Mouse (Mus musculus) testis, postnatal 10 days (tissue): ENCODE results near the gene Vdr.

Experiments used
- DNase-seq: peaks from one replicate; pipeline ENCODE4 v3.0.0; 2021; ENCODE audit warnings: low spot score

Gene Vdr

DNA sequence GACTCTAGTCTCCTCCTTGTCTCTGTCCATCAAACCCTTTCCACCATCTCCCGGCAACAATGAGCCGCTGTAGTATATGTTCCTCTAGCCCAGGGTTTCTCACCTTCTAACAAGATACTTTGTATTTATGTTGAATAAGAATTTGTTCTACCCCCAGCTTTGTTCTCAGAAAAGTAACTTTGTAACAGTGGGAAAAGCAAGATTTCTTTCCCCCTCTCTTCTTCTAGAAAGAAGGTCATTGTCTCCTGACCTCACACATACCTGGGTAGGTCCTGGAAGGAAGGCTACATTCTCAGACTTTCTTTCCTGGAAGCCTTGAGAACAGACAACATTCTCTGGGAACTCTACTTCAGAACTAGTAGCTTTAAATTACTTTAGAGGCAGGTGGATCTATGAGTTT, at the start of gene Vdr:
Gene Vdr, minus strand, starts transcription at position 101 of the 400 bp plus-strand sequence.
- no peak for DNase-seq

DNA sequence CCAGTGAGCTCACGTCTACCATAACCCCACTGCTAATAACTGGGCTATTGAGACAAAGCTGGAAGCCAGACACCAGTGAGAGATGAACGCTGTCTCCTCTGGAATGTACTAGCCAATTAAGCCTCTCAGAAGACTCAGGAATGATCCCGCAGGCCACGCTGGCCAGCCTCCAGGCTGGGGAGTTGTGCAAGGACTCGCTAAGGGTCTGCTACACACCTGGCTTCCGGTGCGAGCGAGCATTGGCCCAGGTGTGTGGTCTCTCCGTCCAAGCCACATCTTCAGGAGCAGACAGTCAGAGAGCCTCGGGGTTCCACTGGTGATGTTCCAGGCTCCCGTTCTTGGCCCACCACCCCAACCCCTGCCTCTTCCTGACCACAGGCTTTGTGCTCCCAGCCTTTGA, 46.0 kb upstream of the Vdr start:
- no peak for DNase-seq

DNA sequence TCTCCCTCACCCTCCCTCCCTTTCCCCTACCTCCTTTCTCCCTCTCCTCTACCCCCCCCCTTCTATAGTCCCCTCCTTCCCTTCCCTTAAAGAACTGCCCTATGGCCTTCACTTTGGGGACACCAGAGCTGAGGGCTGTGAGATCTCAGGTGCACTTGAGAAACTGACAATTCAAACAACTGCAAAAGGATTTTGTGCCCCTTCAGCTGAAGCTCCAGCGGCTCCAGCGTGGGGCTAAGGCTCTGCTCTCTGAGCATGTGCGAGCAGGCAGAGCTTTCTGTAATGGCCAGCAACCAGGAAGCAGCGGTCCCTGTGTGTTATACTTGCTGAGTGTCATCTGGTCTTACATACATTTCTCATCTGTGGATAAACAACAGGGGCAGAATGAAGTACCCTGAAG, 45.3 kb upstream of the Vdr start:
- DNase-seq: no peak

DNA sequence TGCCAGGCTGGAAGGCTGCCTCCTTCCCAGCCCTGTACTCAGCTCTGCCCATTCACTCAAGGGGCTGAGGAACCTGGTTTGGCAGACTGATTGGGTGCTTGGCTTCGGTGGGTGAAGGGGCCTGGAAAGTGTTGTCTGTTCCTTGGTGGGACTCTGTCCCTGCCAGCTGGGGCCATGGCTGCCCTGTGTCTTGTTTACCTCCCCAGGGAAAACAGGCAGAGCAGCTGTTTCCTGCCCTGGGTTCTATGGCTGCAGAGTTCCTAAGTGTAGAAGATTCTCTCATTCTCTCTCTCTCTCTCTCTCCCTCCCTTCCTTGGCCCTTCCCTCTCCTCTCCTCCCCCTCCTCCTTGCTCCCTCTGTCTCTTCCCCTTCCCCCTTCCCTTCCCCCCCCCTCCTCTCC, 44.9 kb upstream of the Vdr start:
- DNase-seq: no peak

DNA sequence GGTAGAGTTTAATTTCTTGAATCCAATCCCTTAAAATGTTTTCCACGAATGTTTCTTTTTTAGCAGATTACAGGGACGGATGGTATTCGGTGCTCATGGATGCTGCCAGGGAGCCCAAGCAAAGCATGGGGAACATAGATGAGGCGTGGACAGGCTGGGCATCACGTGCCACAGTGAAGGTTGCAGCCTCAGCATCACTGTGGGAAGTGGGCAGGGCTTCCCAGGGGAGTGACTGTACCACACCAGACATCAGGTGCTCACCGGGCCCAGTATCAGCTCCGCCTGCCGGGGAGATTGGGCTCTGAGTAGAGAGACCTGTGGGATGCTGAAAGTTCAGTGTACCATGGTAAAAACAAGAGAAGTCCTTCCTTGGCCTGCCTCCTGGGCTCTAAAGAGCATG, 44.2 kb upstream of the Vdr start:
- no peak for DNase-seq

DNA sequence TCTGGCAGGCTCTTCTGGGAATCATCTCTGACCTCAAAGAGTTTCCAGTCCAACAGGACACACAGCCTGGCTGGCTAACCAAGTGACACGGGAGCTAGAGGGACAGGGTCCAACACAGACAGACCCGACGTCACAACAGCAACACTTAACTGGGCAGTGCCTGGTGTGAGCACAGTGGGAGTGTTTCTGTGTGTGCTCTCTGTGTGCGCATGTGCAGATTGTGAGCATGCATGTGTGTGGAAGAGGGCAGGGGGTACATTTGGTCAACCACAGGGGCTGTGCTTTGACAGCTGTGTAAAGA, 42.4 kb upstream of the Vdr start:
- no peak for DNase-seq

DNA sequence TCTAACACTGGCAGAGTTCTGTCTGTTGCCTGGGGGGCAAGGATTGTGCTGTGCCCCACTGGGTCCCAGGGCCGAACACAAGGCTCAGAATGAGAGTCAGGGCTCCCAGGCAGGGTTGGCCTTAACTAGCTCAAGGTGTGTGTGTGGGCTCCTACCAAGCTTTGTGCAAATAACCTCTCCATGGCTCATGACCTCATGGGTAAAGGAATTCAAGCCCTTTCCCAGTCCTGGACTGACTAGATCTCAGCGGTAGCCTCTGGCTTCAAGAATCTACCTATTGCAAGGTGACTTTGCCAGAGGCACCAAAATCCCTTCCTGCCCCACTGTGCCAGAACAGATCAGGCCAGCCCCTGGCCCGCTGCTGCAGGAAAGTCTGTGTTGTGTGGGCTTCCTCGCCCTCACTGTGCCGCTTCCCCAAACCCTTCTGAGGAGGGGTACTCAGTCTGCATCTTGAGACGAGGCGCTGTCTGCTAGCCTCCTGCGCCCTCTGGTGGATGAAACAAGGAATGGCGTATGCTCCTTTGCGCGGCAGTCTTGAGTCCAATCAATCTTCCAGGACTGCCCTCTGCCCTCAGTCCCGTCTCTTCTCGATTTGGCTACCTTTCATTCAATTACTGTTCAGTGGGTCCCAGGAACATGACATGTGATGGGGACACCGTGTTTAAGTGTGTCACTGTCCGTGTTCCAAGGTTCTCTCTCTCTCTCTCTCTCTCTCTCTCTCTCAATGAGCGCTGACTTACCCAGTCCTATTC, 41.9 kb upstream of the Vdr start:
- peak; percentile 77 for DNase-seq

DNA sequence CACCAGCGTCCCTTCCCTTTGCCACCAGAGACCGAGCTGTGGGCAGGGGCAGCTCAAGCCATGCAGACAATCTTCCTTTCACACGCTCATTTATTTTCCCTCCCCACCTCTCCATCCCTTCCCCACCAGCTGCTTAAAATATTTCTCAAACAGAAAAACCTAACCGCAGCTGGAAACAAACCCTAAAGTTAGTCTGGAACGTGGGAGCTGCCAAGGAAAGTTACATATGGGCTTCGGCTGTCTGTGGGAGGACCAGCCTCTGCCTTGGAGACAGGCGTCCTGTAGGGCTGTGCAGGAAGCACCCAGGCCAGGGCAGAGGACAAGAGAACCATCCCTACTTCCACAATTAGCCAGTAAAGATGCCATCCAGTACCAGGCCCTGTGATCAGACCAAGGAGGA, 39.8 kb upstream of the Vdr start:
- no peak for DNase-seq

DNA sequence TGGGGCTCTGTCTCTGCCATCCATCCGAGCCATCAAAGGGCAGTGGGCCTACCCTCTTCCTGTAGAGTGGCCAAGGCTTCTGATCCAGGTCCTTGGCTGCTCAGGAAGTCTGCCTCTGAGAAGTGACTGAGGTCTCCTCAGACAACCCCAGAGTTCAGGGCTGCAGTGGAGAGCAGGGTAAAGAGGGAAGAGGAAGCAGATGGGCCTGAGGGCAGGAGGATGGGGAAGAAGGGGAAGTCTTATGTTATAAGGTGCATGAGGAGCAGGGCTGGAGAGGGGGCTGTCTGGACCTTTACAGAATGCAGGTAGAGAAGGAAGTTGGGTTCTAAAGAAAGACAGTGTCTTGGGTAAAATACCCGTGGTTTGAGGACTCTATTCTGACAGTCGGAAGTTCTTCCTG, 39.3 kb upstream of the Vdr start:
- DNase-seq: no peak

DNA sequence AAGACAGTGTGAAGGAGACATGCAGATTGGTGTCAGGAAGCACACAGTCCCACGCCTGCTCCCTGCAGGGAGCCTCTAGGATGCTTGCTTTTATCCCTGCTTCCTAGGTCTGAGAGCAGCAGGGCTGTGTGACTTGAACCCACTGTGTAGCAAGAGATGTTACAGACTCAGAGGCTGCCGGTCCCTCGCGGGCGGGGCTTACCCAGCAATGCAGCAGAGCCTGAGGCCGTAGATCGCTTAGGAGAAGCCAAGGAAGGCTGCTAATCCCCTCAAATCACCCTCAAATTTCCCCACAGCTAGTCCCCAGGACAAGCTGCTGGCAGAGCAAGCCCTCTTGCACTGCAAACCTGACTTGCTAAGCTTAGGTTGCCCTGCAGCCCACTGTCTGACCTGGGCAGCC, 38.3 kb upstream of the Vdr start:
- DNase-seq: no peak

DNA sequence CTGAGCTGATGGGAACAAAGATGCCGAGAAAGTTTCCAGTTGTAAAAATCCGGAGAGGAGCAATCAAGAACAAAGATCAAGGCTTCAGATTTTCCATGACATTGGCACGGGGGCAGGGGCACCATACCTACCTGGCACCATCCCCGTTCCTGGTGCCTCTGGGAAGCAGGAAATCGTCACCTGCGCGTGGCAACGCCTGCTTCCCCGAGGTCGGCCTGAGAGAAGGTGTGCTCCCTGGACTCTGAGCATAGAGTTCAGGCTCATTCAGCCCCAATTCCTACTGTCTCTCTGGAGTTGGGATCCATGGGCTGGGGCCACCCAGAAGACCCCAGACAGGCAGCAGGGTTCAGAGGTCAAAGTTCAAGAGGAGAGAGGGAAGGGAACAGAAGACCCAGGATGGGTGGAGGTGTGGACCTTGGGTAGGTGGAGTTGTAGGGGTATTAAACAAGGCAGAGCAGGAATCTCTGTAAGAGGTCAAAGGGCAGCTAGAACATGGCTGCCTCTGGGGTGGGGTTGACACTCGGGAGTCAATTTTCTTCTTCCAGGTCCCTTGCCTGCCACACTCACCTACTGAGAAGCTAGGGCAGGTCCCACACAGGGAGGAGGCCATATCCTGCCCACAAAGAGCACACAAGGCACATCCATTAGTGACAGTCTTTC, 35.4 kb upstream of the Vdr start:
- DNase-seq: peak; percentile 39

DNA sequence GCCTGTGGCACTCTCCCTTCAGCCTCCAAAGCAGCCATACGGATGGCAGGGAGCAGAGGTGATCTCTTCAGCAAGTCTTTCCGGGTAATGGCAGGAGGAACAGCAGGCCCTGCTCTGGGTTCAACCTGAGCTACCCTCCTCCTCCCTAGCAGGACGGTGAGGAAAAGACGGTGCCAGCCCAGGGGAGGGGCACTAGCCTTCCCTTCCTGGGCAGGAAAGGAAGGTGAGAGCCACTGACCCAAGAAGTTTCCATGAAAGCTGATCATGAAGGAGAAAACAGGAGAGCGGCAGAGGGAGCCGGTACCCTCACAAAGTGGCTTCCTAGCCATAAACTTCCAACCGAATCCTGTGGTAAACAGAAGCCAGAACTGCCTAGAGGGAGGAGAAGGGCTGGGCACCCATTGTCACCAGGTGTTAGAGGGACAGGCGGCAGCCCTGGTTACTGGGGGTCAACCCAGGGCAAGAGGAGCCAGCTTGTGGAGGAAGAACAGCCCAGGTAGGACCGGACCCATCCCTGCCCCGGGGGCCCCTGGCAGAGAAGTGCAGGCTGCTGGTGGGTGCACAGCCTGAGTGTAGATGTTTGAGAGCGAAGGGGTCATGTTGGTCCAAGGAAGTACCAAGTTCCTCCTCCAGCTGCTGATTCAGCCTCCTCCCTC, 34.6 kb upstream of the Vdr start:
- DNase-seq: peak; percentile 40

DNA sequence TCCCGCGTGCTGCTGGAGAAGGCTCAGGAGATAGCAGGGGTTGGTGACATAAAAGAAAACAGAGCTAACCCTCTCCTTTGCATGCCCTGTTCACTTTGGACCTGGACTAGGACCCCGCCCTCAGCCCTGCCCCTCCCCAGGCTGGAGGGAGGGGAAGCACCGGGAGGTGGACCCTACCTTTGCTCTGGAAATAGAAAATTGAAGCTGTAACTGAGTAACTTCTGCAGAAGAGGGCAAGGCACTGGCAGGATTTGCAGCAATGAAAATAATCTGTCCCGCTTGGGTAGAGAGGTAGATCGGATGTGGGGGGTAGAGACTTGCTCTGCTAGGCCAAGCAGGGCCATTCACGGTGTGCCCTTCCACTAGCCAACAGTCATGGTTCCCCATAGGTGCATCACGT, 32.9 kb upstream of the Vdr start:
- peak; percentile 35 for DNase-seq

DNA sequence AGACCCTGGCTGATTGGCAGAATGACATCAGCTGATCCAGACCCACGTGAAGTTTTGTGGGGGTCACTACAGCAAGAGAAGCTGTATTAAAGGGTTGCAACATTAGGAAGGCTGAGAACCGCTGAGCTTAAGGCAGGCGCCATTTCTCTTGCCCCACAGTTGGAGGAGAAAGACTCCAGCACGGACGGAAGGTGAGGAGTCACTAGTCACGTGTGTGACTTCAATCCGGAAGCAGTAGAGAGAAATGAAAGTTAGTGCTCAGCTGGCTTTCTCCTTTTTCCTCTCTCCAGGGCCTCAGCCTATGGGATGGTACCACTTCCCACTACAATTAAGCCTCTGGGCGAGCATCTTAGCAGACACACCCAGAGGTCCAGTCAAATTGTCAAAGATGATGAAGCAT, 32.1 kb upstream of the Vdr start:
- DNase-seq: peak; percentile 31

DNA sequence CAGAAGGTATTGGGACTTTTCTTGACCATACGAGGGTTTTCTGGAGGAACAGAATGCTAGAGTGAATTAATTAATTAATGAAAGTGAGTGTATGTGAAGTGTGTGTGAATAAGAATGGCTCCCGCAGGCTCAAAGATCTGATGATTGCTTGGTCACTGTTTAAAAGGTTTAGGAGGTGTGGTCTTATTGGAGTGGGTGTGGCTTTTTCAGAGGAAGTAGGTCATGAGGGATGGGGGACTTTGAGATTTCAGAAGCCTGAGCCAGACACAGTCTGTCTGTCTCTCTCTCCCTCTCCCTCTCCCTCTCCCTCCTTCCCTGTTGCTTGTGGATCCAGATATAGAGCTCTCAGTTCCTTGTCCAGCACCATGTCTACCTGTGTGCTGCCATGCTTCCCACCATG, 30.9 kb upstream of the Vdr start:
- DNase-seq: no peak

DNA sequence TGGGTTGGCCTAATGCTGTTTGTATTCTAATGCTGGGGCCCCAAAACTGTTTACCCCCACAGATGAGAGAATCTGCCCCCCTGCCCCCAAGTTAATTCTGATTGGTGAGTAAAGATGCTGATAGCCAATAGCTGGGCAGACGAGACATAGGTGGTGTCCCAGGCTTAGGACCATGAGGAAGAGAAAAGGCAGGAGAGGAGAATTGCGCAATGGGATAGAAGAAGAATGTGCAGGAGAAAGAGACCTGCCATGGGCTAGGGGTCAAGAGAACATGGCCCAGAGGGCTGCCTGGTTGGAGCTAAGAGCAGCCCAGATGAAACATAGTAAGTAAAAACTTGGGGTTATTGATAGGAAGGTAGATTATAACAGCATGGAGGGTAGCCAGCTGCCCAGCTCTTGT, 29.7 kb upstream of the Vdr start:
- peak; percentile 23 for DNase-seq

DNA sequence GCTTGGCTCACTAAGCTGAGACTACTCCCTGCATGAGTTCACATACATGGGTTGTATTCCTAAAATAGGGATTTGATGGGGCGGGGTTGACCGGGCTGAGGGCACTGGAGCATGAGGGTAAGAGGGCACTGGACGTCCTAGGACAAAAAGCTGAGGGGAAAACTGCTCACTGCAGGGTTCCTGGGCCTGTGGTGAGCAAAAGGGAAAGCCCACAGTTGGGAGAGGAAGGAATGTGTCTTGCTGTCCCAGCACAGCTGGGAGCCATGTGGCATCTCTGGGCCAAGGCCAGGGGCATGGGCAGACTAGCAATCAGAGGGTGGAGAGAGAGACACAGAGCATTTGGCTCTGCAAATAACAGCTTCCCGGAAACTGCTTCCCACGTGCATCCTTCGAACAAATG, 28.1 kb upstream of the Vdr start:
- DNase-seq: no peak

DNA sequence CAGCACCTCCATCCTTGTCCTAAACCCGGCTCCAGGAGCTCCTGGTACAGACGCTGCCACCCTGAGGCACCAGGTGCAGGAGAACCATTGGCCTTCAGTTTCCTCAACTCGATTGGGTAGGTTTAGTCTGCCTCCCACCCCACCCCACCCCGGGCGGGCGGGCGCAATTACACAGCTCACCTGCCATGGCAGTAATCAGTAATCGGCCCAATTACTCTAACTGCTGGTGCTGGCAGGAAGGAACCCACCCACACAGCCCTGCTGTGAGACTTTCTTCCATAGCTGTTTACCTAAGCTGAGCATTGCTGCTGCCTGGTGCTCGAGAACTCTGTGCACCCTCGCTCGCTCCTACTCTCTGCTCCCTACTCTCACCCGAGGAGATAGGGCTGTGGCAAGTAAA, 22.0 kb upstream of the Vdr start:
- no peak for DNase-seq

DNA sequence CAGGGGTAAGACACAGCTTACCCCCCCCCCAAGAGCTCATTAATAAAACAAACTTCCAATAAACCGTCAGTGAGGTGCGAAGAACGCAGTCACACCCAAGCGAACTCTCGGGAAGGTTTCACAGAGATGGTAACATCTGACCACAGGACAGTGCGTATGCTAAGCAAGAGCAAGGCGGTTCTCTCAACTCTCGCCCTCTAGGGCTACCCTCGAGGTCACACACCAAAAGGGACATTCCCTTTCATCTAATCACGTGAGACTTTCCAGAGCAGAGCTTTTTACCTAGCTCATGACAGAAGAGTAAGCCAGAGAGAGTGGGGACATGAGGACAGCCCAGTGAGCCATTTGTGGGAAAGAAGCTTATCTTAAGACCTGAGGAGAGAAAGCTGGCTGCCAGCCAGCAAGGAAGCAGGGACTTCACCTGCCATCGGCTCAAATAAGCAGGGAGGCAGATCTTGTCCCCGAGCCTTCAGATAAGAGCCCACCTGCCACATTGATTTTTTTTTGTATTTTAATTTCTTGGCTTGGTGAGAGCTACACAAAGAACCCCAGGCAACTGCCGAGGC, 18.9 kb upstream of the Vdr start:
- DNase-seq: no peak

DNA sequence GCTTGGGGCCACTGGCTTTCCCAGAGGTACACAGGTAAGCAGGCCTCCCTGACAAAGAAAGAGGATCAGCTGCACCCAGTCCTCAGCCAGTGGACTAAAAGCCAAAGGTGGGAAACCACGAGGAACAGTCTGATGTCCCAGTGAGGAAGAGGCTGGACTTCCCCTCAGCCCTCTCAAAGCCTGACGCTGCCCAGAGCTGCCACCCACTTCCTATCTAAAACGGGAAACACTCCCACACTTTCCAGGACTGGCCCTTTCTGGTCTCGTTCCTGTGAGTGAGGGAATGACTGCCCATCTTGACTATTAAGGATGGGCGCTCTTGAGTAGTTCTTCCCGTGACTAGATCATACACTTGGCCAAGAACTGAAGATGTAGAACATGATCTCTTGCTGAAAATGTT, 17.4 kb upstream of the Vdr start:
- no peak for DNase-seq

DNA sequence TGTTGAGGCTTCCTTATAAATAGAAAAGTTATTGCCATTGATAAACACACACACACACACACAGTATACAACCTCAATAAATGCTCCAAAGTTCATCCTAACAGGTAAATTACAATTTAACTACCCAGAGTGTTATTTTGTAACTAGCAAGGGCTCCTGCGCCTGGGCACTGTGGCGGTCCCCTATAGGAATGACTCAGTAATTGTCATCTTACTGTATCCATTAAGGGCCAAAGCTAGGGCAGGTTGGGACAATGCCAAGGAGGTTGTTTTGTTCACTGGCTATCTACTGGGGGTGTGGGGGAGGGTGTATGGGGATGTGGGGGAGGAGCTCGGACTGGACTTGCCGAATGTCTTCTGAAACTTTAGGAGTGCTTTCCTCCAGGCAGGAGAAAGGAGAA, 16.6 kb upstream of the Vdr start:
- DNase-seq: no peak

DNA sequence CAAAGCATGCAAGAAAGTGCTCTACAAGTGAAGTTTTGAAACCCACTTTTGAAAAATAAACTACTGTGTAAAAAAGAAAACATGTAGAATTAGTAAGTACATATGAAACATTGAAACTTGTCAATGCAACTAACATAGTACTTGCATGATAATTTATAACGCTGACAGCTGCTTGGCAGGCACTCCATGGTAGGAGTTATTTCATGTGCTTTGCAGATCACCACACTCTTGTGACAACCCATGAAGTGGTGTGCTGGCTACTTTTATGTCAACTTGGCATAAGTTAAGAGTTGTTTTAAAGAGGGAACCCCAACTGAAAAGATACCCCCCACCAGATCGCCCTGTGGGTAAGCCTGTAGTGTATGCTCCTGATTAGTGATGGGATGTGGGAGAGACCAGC, 12.0 kb upstream of the Vdr start:
- DNase-seq: no peak

DNA sequence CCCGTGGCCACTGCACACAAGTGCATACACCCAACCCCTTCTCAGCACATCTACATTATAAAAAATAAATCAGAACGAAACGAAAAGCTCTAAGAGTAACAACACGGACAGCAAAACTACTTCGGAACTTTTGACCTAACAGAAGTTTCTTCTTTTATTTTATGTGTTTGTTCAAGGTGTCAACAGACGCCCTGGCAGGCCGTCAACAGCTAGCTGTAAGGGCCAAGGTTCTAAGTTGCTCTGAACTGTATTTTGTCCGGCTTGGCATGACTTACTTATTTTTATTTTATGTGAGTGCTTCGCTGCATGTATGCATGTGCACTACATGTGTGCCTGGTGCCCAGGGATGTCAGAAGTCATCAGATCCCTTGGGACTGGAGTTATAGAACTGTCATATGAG, 11.4 kb upstream of the Vdr start:
- DNase-seq: no peak

DNA sequence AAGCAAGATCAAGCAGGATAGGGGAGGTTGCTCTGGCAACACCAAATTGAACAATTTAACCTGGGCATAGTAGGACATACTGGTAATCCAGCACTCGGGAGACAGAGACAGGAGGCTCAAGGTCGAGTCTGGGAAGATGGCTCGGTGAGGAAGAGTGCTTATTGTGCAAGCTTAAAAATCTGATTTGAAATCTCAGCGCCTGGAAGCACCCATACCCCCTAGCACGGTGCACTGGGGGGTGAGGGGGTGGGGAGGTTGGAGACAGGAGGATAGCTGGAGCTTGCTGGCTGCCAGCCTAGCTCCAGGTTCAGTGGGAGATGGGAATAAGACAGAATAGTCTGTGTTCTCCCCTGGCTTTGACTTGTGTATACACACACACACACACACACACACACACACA, 9.9 kb upstream of the Vdr start:
- DNase-seq: no peak
